Mouse (Mus musculus): ENCODE data around the gene Trem2. TPM values are rescaled to one million over a fixed set of nuclear protein-coding genes. Genes with fewer than 3 reads are reported as not detected.
"Not testable (repeated sequence)": the region's sequence is repeated elsewhere in the genome, so short reads cannot be mapped to it uniquely, and the experiment has no call there.

The Trem2 gene
- polyA plus RNA-seq (2014; fragmentation: Nextera tagmentation; extraction: Ambion mirVana) = 3.9 and 4.6 TPM in 2 replicates

- H3K9me3 ChIP-seq (replicated peaks; ENCODE audit: control insufficient read depth, low read length) = no peaks in the 10 kb centered on the region
- H3K36me3 ChIP-seq (ENCODE audit: control insufficient read depth, insufficient read depth, low read length) = no peaks in the 10 kb centered on the region
- no peaks in the 10 kb centered on the region for H3K4me1 ChIP-seq (ENCODE audit: control insufficient read depth, insufficient read depth, low read length)
- DNase-seq (ENCODE audit: low spot score) (no peak), ATAC-seq (no peak)
- H3K27me3 ChIP-seq (replicated peaks; ENCODE audit: control insufficient read depth, insufficient read depth, low read length) = no peaks in the 10 kb centered on the region
- 78% methylated on average over 5 of the region's 5 CpGs for WGBS
- no peak within 1 kb of the TSS for H3K27ac ChIP-seq (ENCODE audit: low read depth, low read length)
- H3K9ac ChIP-seq (ENCODE audit: low read length) = no peak within 1 kb of the TSS
- no peak within 1 kb of the TSS for H3K4me3 ChIP-seq (ENCODE audit: low read depth, low read length)
- no peak within 1 kb of the TSS for H3K4me2 ChIP-seq (ENCODE audit: low read length)
Observed at GRCm38 (mm10) chr17:48346231-48346630, at the start of gene Trem2. Trem2 (plus strand) TSS chr17:48346401.

DNA sequence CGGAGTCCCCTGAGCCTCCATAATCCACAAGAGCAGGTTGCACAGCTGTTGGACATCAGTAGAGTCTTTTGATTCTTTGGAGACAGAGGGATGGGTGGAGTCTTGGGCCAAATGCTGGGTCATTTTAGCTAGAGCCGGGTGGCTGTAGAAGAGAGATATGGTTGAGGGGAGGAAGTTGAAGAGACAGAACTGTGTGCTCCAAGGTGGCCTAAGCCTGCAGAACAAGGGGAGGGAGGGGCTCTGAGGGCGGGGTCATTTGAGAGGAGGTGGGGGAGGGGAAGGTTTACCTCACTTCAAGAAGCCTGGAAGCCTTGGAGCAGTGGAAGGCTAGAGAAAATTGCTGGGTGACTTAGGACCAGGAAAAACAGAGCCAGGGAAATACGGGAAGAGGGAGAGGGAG is 47.0 kb upstream of the Trem2 start, which contains the start of gene Treml2:
Gene Treml2, plus strand, starts transcription at position 296 of the 400 bp plus-strand sequence.
- 37% methylated on average over 3 of the region's 4 CpGs for WGBS
- ATAC-seq (no peak), DNase-seq (ENCODE audit: low spot score) (no peak)
- Histone ChIP-seq H3K4me3 (ENCODE audit: low read depth, low read length) (no peak within 1 kb of the TSS), H3K27me3 (replicated peaks; ENCODE audit: control insufficient read depth, insufficient read depth, low read length) (no peaks in the 10 kb centered on the region), H3K4me2 (ENCODE audit: low read length) (no peak within 1 kb of the TSS), H3K27ac (ENCODE audit: low read depth, low read length) (no peak within 1 kb of the TSS), H3K9ac (ENCODE audit: low read length) (no peak within 1 kb of the TSS), H3K9me3 (replicated peaks; ENCODE audit: control insufficient read depth, low read length) (no peaks in the 10 kb centered on the region), H3K4me1 (ENCODE audit: control insufficient read depth, insufficient read depth, low read length) (no peaks in the 10 kb centered on the region), H3K36me3 (ENCODE audit: control insufficient read depth, insufficient read depth, low read length) (no peaks in the 10 kb centered on the region)

DNA sequence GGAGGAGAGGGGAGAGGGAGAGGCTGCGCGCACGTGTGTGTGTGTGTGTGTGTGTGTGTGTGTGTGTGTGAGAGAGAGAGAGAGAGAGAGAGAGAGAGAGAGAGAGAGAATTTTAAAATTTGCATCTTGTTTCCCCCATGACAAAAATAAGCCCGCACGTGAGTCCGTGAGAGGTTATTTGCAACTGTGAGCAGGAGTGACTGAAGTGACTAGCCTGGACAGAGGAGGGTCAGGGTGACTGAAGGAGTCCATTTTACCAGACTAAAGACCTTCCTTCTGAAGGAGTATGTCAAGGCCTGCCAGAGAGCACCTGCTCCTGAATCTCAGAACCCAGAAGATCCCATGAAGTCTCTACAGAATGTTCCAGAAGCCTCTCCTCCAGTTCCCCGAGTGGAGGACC is 46.4 kb upstream of the Trem2 start:
- Histone ChIP-seq H3K27me3 (replicated peaks; ENCODE audit: control insufficient read depth, insufficient read depth, low read length) (no peaks in the 10 kb centered on the region), H3K9ac (ENCODE audit: low read length) (no peak overlapping the region), H3K4me2 (ENCODE audit: low read length) (no peak overlapping the region), H3K36me3 (ENCODE audit: control insufficient read depth, insufficient read depth, low read length) (no peaks in the 10 kb centered on the region), H3K4me3 (ENCODE audit: low read depth, low read length) (no peak overlapping the region), H3K9me3 (replicated peaks; ENCODE audit: control insufficient read depth, low read length) (no peaks in the 10 kb centered on the region), H3K27ac (ENCODE audit: low read depth, low read length) (no peak overlapping the region), H3K4me1 (ENCODE audit: control insufficient read depth, insufficient read depth, low read length) (no peaks in the 10 kb centered on the region)
- DNase-seq (ENCODE audit: low spot score) = no peak
- no peak for ATAC-seq
- 53% methylated on average over 7 of the region's 7 CpGs for WGBS

DNA sequence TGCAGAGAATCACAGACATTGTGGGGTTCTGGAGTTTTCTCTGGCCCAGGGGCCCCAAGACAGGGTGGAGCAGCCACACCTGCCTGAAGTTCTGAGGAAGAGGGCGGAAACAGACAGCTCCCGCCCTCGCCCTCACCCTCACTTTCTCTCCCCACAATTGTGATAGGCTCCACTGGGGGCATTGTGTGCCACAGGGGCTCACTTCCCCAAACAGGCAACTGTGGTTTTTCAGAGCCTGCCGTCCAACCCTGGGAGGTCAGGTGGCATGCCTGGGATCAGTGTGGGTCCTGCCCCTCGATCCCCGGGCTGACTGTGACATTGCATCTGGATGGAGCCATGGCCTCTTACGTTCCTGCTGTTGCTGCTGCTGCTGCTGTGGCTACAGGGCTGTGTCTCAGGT is 46.0 kb upstream of the Trem2 start:
- no peaks in the 10 kb centered on the region for H3K36me3 ChIP-seq (ENCODE audit: control insufficient read depth, insufficient read depth, low read length)
- no peaks in the 10 kb centered on the region for H3K9me3 ChIP-seq (replicated peaks; ENCODE audit: control insufficient read depth, low read length)
- DNase-seq (ENCODE audit: low spot score) (no peak), ATAC-seq (no peak)
- no peak overlapping the region for H3K9ac ChIP-seq (ENCODE audit: low read length)
- no peak overlapping the region for H3K4me3 ChIP-seq (ENCODE audit: low read depth, low read length)
- no peaks in the 10 kb centered on the region for H3K27me3 ChIP-seq (replicated peaks; ENCODE audit: control insufficient read depth, insufficient read depth, low read length)
- H3K4me1 ChIP-seq (ENCODE audit: control insufficient read depth, insufficient read depth, low read length) = no peaks in the 10 kb centered on the region
- no peak overlapping the region for H3K4me2 ChIP-seq (ENCODE audit: low read length)
- H3K27ac ChIP-seq (ENCODE audit: low read depth, low read length) = no peak overlapping the region
- WGBS = 85% methylated on average over 7 of the region's 7 CpGs

DNA sequence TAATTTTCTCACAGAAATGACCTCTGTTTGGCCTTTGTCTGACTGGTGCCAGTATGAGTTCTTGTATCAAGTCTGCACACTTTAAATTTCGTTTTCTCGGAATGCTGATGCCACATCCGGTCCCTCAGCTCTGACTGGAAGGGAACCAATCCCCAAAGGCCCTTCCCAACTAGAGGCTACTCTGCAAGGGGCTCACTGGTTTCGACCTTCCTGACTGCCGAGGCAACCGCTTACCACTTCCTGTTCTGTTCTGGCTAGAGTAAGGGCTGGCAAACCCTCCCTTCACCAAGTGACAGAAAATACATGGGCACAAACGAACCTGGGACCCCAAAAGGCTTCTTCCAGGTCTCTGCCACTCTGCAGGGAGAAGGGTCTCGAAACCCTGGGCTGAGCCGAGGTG is 45.3 kb upstream of the Trem2 start:
- WGBS = 83% methylated on average over 9 of the region's 9 CpGs
- no peaks in the 10 kb centered on the region for H3K4me1 ChIP-seq (ENCODE audit: control insufficient read depth, insufficient read depth, low read length)
- ATAC-seq = no peak
- no peak overlapping the region for H3K4me2 ChIP-seq (ENCODE audit: low read length)
- H3K9ac ChIP-seq (ENCODE audit: low read length) = no peak overlapping the region
- no peak overlapping the region for H3K27ac ChIP-seq (ENCODE audit: low read depth, low read length)
- no peak for DNase-seq (ENCODE audit: low spot score)
- no peaks in the 10 kb centered on the region for H3K36me3 ChIP-seq (ENCODE audit: control insufficient read depth, insufficient read depth, low read length)
- no peaks in the 10 kb centered on the region for H3K27me3 ChIP-seq (replicated peaks; ENCODE audit: control insufficient read depth, insufficient read depth, low read length)
- H3K4me3 ChIP-seq (ENCODE audit: low read depth, low read length) = no peak overlapping the region
- no peaks in the 10 kb centered on the region for H3K9me3 ChIP-seq (replicated peaks; ENCODE audit: control insufficient read depth, low read length)

- Histone ChIP-seq H3K4me3 (ENCODE audit: low read depth, low read length) (no peak overlapping the region), H3K9ac (ENCODE audit: low read length) (no peak overlapping the region), H3K27me3 (replicated peaks; ENCODE audit: control insufficient read depth, insufficient read depth, low read length) (no peaks in the 10 kb centered on the region), H3K4me2 (ENCODE audit: low read length) (no peak overlapping the region), H3K36me3 (ENCODE audit: control insufficient read depth, insufficient read depth, low read length) (no peaks in the 10 kb centered on the region), H3K9me3 (replicated peaks; ENCODE audit: control insufficient read depth, low read length) (no peaks in the 10 kb centered on the region), H3K27ac (ENCODE audit: low read depth, low read length) (no peak overlapping the region), H3K4me1 (ENCODE audit: control insufficient read depth, insufficient read depth, low read length) (no peaks in the 10 kb centered on the region)
- ATAC-seq (no peak), DNase-seq (ENCODE audit: low spot score) (no peak)
- 92% methylated on average over 5 of the region's 5 CpGs for WGBS
Observed at GRCm38 (mm10) chr17:48301792-48302191, 44.4 kb upstream of the Trem2 start.

DNA sequence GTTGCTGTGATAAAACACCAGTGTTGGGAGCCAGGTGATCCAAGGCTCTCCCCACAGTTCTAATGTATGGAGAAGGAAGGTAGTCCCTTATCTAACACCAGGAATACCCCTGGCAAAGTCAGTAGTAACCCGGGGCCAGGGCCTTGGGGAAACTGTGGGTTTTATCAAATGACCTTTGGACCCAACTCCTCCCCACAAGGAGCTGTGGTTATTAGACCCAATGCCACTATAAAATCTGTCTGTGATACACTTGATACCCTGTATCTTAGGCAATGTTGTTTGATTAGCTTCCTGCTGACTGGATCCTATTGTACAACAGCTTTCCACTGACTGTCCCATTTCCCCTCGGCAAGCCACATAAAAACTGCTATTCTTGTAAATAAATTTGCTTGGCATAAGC is 34.1 kb upstream of the Trem2 start:
- no peak overlapping the region for H3K4me2 ChIP-seq (ENCODE audit: low read length)
- H3K9ac ChIP-seq (ENCODE audit: low read length) = no peak overlapping the region
- ATAC-seq (no peak), DNase-seq (ENCODE audit: low spot score) (no peak)
- no peaks in the 10 kb centered on the region for H3K9me3 ChIP-seq (replicated peaks; ENCODE audit: control insufficient read depth, low read length)
- no peak overlapping the region for H3K4me3 ChIP-seq (ENCODE audit: low read depth, low read length)
- H3K27ac ChIP-seq (ENCODE audit: low read depth, low read length) = no peak overlapping the region
- H3K36me3 ChIP-seq (ENCODE audit: control insufficient read depth, insufficient read depth, low read length) = no peaks in the 10 kb centered on the region
- WGBS = 85% methylated on average over 2 of the region's 2 CpGs
- no peaks in the 10 kb centered on the region for H3K4me1 ChIP-seq (ENCODE audit: control insufficient read depth, insufficient read depth, low read length)
- no peaks in the 10 kb centered on the region for H3K27me3 ChIP-seq (replicated peaks; ENCODE audit: control insufficient read depth, insufficient read depth, low read length)

- not testable (repeated sequence) for H3K4me1 ChIP-seq (ENCODE audit: control insufficient read depth, insufficient read depth, low read length); ATAC-seq; H3K4me2 ChIP-seq (ENCODE audit: low read length); H3K9me3 ChIP-seq (replicated peaks; ENCODE audit: control insufficient read depth, low read length); DNase-seq (ENCODE audit: low spot score); H3K27me3 ChIP-seq (replicated peaks; ENCODE audit: control insufficient read depth, insufficient read depth, low read length); H3K36me3 ChIP-seq (ENCODE audit: control insufficient read depth, insufficient read depth, low read length); H3K9ac ChIP-seq (ENCODE audit: low read length); H3K4me3 ChIP-seq (ENCODE audit: low read depth, low read length); H3K27ac ChIP-seq (ENCODE audit: low read depth, low read length)
- WGBS = 89% methylated on average over 3 of the region's 3 CpGs
Observed at GRCm38 (mm10) chr17:48315905-48316579, 30.2 kb upstream of the Trem2 start, which contains the start of gene B430306N03Rik. B430306N03Rik (plus strand) TSS chr17:48316141.

GRCm38 (mm10) chr17:48318686-48319085 is 27.5 kb upstream of the Trem2 start:
- Histone ChIP-seq H3K9me3 (replicated peaks; ENCODE audit: control insufficient read depth, low read length) (no peaks in the 10 kb centered on the region), H3K27me3 (replicated peaks; ENCODE audit: control insufficient read depth, insufficient read depth, low read length) (no peaks in the 10 kb centered on the region), H3K9ac (ENCODE audit: low read length) (no peak overlapping the region), H3K27ac (ENCODE audit: low read depth, low read length) (no peak overlapping the region), H3K4me3 (ENCODE audit: low read depth, low read length) (no peak overlapping the region), H3K4me2 (ENCODE audit: low read length) (no peak overlapping the region), H3K36me3 (ENCODE audit: control insufficient read depth, insufficient read depth, low read length) (no peaks in the 10 kb centered on the region), H3K4me1 (ENCODE audit: control insufficient read depth, insufficient read depth, low read length) (no peaks in the 10 kb centered on the region)
- 92% methylated on average over 1 of the region's 1 CpGs for WGBS
- no peak for ATAC-seq
- DNase-seq (ENCODE audit: low spot score) = no peak

All from forebrain, embryonic 14.5 days (tissue).